Mouse (Mus musculus): Measurements from ENCODE around the gene Ccdc70.

DNA sequence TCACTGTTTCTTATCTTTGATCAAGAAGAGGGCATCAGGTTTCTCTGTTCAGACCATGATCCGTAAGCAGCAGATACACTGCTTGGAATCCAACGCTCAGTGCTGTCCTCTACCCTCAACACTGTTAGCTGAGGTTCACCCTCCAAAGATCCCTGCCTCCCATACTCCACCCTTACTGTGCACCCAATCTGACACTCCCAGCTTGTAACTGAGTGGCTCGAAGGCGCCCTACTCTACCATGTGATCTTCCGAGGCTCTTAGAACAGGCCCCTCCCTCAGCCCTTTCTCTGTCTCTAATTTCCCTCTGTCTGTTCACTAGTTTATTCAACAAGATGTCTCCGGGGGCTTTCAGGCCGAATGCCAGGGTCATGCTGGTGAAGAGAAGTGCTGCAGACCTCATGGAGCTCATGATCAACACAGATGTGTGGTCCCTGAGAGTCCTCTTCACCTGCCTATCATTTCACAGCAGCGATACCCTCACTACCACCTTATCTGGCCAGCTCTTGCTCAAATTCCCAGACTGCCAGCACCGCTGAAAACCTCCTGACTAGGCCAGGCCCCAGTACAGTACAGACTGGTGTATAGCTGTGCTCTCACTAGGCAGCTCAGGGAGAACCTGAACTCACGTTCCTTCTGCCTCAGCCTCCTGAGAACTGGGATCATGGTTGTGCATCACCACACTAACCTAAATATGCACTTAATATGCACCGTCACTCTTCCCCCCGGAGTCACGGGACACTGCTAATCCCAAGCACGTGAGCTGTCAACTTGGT, 35.4 kb downstream of the Ccdc70 start:
- TF ChIP-seq GATA1 (IDR thresholded peaks at IDR 0.05; ENCODE audit: borderline replicate concordance, low read length): no peak
- TF ChIP-seq FLI1 (IDR thresholded peaks at IDR 0.05; ENCODE audit: low read length): no peak

Data from megakaryocyte, embryonic 14.5 days (primary cell).